In the genomic region with DNA sequence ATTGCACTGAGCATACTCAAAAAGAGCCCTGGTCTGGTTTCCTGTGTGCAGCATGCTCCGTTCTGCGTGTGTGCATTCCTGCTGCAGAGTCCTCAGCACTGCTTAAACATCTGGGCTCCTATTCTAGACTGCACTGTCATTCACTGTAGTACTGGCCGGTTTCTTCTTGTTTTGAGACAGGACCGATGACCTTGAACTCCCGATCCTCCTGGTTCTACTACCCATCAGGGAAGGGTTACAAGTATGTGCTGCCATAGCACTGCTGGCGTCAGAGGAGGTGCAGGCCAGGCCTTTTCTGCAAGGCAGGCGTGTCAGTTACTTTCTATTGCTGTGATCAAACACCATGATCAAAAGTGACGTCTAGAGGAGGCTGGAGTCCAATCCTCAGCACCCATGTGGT, we compare ENCODE assay signal across 15 mouse cellular contexts. TPM values are rescaled to one million over a fixed set of nuclear protein-coding genes. Genes with fewer than 3 reads are reported as not detected.
DNase-seq lines count a peak whose midpoint lies in the region; ATAC-seq and TF ChIP-seq lines count a peak whose summit lies in the region.
"Had no signal": no experiment of that assay in that cellular context is flagged by ENCODE, and none has a peak within 500 bp of the region (broad histone marks: within the 10 kb centered on the region; RNA-seq: fewer than 3 reads in every experiment).

No protein-coding gene starts in this region.

- no peak overlapping the region for H3K4me3 ChIP-seq in kidney, embryonic 16.5 days (ENCODE audit: low read length)
- H3K4me3 ChIP-seq in ES-E14 (ENCODE audit: insufficient read depth in 1 of 2, low read depth in 1 of 2, low read length in 2 of 2, poor library complexity in 1 of 2, severe bottlenecking in 1 of 2), result no peak overlapping the region
- no peak overlapping the region for H3K4me3 ChIP-seq in intestine, postnatal 0 days (ENCODE audit: low read depth, low read length)
- H3K4me3 ChIP-seq: hindbrain, embryonic 10.5 days; midbrain, embryonic 12.5 days had no signal

- H3K27ac ChIP-seq in kidney, embryonic 16.5 days (ENCODE audit: low read length), result 0 out of 2 replicates have a peak overlapping the region, but pooled peaks have one; percentile 40
- H3K27ac ChIP-seq in ES-E14 (ENCODE audit: insufficient read depth, low read depth, low read length, poor library complexity, severe bottlenecking), result peak overlapping the region; percentile 85; the same call in 1 of the 2 replicates
- H3K27ac ChIP-seq in intestine, postnatal 0 days (ENCODE audit: low read depth, low read length), result no peak overlapping the region
- H3K27ac ChIP-seq: hindbrain, embryonic 10.5 days; midbrain, embryonic 12.5 days had no signal

- in situ Hi-C loops in ES-E14 (cut with MboI; ENCODE audit: low sequenced_read_pairs in 2 of 2, unreplicated experiment in 2 of 2), result no loop called here

- no peaks in the 10 kb centered on the region for H3K9me3 ChIP-seq in kidney, embryonic 16.5 days (ENCODE audit: low read length)
- no peaks in the 10 kb centered on the region for H3K9me3 ChIP-seq in ES-E14 (ENCODE audit: control insufficient read depth, insufficient read depth, low read depth, low read length)
- no peaks in the 10 kb centered on the region for H3K9me3 ChIP-seq in intestine, postnatal 0 days (ENCODE audit: control insufficient read depth)
- H3K9me3 ChIP-seq: hindbrain, embryonic 10.5 days; midbrain, embryonic 12.5 days had no signal

- 59% methylated on average over 8 of the region's 8 CpGs for WGBS in kidney, embryonic 16.5 days
- 41% methylated on average over 8 of the region's 8 CpGs for WGBS in intestine, postnatal 0 days

- TF ChIP-seq CTCF in intestine, postnatal 0 days (IDR thresholded peaks at IDR 0.05; ENCODE audit: low read depth), result no peak

- peaks cover 40% of the 10 kb centered on the region for H3K4me1 ChIP-seq in kidney, embryonic 16.5 days (ENCODE audit: insufficient read depth, low read length)
- H3K4me1 ChIP-seq in ES-E14 (ENCODE audit: control insufficient read depth in 2 of 2, insufficient read depth in 2 of 2, low read length in 2 of 2, poor library complexity in 1 of 2), result peaks cover 11 to 34% of the 10 kb centered on the region in 2 experiments
- peaks cover 25% of the 10 kb centered on the region for H3K4me1 ChIP-seq in intestine, postnatal 0 days (replicated peaks; ENCODE audit: control insufficient read depth, insufficient read depth, low read length)

- H3K27me3 ChIP-seq in kidney, embryonic 16.5 days (ENCODE audit: insufficient read depth, low read length), result no peaks in the 10 kb centered on the region
- H3K27me3 ChIP-seq in intestine, postnatal 0 days (replicated peaks; ENCODE audit: control insufficient read depth, insufficient read depth, low read length), result no peaks in the 10 kb centered on the region
- H3K27me3 ChIP-seq: midbrain, embryonic 12.5 days had no signal

- no peak overlapping the region for H3K4me2 ChIP-seq in kidney, embryonic 16.5 days (replicated peaks; ENCODE audit: low read depth, low read length)
- no peak overlapping the region for H3K4me2 ChIP-seq in intestine, postnatal 0 days (replicated peaks; ENCODE audit: low read depth)
- H3K4me2 ChIP-seq: midbrain, embryonic 12.5 days had no signal

- H3K9ac ChIP-seq in kidney, embryonic 16.5 days (replicated peaks; ENCODE audit: low read length), result no peak overlapping the region
- no peak overlapping the region for H3K9ac ChIP-seq in ES-E14 (ENCODE audit: insufficient read depth, low read depth, low read length, poor library complexity, severe bottlenecking)
- H3K9ac ChIP-seq in intestine, postnatal 0 days (ENCODE audit: low read depth, low read length), result no peak overlapping the region
- H3K9ac ChIP-seq: midbrain, embryonic 12.5 days had no signal

- 0 out of 2 replicates have a peak, but pooled peaks have one; percentile 31 for ATAC-seq in kidney, embryonic 16.5 days (ENCODE audit: low FRiP score, low TSS enrichment)
- ATAC-seq in intestine, postnatal 0 days, result peak; percentile 31; the same call in 1 of the 2 replicates
- ATAC-seq: activated CD4-positive, CD25-positive, alpha-beta regulatory T cell, adult 4 months; inflammation-experienced regulatory T-cells, adult 6 months had no signal

- DNase-seq in kidney, postnatal 4 days, result no peak
- DNase-seq in 416B (ENCODE audit: low read depth) (peak; percentile 71), ES-E14 (ENCODE audit: low read depth, low spot score) (no peak)
- DNase-seq in lung, postnatal 25 days (ENCODE audit: low spot score), result no peak
- no peak for DNase-seq in testis, postnatal 10 days (ENCODE audit: low spot score)
- no peak for DNase-seq in urinary bladder, postnatal 4 days (ENCODE audit: low spot score in 2 of 2)
- DNase-seq: cerebellum, postnatal 25 days; lung, postnatal 14 days; thymus, adult 18-20 months had no signal

- peaks cover 4% of the 10 kb centered on the region; the same call in 1 of the 2 replicates for H3K36me3 ChIP-seq in kidney, embryonic 16.5 days (ENCODE audit: insufficient read depth, low read length)
- H3K36me3 ChIP-seq in ES-E14 (ENCODE audit: control insufficient read depth, insufficient read depth, low read length, poor library complexity, severe bottlenecking), result peaks cover 3% of the 10 kb centered on the region; the same call in 1 of the 2 replicates
- peaks cover 5% of the 10 kb centered on the region; the same call in 1 of the 2 replicates for H3K36me3 ChIP-seq in intestine, postnatal 0 days (ENCODE audit: control insufficient read depth, insufficient read depth)

TF ChIP-seq in ES-E14, 5 proteins besides CTCF, POLR2A, EP300 and RAD21:
- TF ChIP-seq HCFC1 (IDR thresholded peaks at IDR 0.05; ENCODE audit: borderline replicate concordance, insufficient read depth, low read length), result no peak
- TF ChIP-seq MAFK (IDR thresholded peaks at IDR 0.05; ENCODE audit: insufficient read depth, low read depth, low read length), result peak; percentile 42; the same call in 1 of the 2 replicates
TF ChIP-seq in ES-E14: peak in this region for 1.

RNA-seq across cellular contexts. Expression of a gene that starts 11.6 kb away (rescaled TPM):
- polyA plus RNA-seq in kidney, embryonic 16.5 days (2015; fragmentation: Nextera tagmentation; extraction: Ambion mirVana), result 9.5 and 10.7 TPM in 2 replicates
- total RNA-seq in ES-E14 (2012; rRNA removed), result 24.7 and 24.9 TPM in 2 replicates
- polyA plus RNA-seq in intestine, postnatal 0 days (2015; fragmentation: Nextera tagmentation; extraction: Ambion mirVana), result 5.7 and 6.1 TPM in 2 replicates

RNA-seq across cellular contexts. Expression of a gene that starts 27.9 kb away (rescaled TPM):
- polyA plus RNA-seq in kidney, embryonic 16.5 days (2015; fragmentation: Nextera tagmentation; extraction: Ambion mirVana), result 12.9 and 14.4 TPM in 2 replicates
- total RNA-seq in ES-E14 (2012; rRNA removed), result 65.6 and 91.8 TPM in 2 replicates
- polyA plus RNA-seq in intestine, postnatal 0 days (2015; fragmentation: Nextera tagmentation; extraction: Ambion mirVana), result 7.2 and 8.2 TPM in 2 replicates
